Mouse (Mus musculus) E14TG2a.4 (cell line): Measurements from ENCODE around the gene Gm11027.

Experiments used
- H3K27me3 ChIP-seq: 2 replicates; pipeline ENCODE4 v1.6.1; 2014; ENCODE audit warnings: low read length, control low read depth; ENCODE audit not compliant: insufficient read depth
- H3K36me3 ChIP-seq: 2 replicates; pipeline ENCODE4 v1.6.1; 2014; ENCODE audit warnings: low read length, control low read depth; ENCODE audit not compliant: insufficient read depth
- H3K4me1 ChIP-seq: replicated peaks from 2 replicates; pipeline ENCODE4 v1.6.1; 2014; ENCODE audit warnings: low read depth, low read length, control low read depth
- H3K4me3 ChIP-seq: replicated peaks from 2 replicates; pipeline ENCODE4 v1.5.1; 2014; ENCODE audit warnings: mild to moderate bottlenecking, low read length
- H3K9me3 ChIP-seq: 2 replicates; pipeline ENCODE4 v1.6.1; 2014; ENCODE audit warnings: low read length, control low read depth
- CTCF ChIP-seq: conservative IDR thresholded peaks from 2 replicates; pipeline ENCODE4 v1.5.1; 2014; ENCODE audit warnings: low read length
- NANOG ChIP-seq: IDR thresholded peaks from 2 replicates; pipeline ENCODE4 v1.6.1; 2014; ENCODE audit warnings: borderline replicate concordance, low read length, mixed read lengths
- POU5F1 ChIP-seq: IDR thresholded peaks from 2 replicates; pipeline ENCODE4 v1.6.1; 2014; ENCODE audit warnings: low read length, borderline replicate concordance

The Gm11027 gene

DNA sequence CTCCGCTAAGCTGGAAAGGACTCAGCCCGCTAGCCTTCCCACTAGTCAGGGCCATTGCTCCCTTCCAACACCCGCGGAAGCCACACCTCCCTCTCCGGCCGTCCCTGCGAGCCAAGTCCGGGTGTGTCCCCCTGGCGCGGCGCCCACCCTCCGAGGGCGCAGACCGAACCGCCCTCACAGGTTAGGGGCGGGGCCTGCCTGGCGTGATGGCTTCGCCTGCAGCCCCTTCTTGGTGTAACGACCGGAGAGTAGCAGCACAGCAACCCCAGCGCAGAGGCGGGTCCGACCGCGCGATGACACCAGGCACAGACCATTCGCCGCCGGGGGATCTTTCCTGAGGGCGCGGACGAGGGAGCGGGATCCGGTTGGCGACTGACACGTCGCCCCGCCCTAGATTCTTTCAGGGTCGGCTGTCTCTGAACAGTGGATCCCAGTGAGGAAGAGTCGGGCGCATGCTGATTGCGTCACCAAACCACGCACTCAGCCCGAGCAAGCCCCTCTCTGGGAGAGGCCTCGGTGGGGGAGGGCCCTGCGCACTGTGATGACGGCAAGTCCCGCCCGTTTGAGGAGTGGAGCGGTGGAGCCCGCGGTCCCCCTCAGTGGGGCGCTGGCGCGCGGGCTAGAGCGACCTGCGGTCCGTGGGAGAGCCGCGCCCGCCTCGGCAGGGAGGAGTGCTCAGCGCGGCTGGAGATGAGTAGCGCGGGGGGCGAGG lies 5.6 kb downstream of the Gm11027 start, which contains the start of gene Esyt2:
Gene Esyt2 (plus strand): TSS at position 544 of the 712 bp plus-strand sequence.
- Histone ChIP-seq H3K36me3 (no peaks in the 10 kb centered on the region), H3K4me3 (peak within 1 kb of the TSS; percentile 98), H3K9me3 (no peaks in the 10 kb centered on the region), H3K4me1 (peaks cover 21% of the 10 kb centered on the region), H3K27me3 (no peaks in the 10 kb centered on the region)
- TF ChIP-seq CTCF = no peak
- TF ChIP-seq NANOG = no peak
- TF ChIP-seq POU5F1 = no peak

DNA sequence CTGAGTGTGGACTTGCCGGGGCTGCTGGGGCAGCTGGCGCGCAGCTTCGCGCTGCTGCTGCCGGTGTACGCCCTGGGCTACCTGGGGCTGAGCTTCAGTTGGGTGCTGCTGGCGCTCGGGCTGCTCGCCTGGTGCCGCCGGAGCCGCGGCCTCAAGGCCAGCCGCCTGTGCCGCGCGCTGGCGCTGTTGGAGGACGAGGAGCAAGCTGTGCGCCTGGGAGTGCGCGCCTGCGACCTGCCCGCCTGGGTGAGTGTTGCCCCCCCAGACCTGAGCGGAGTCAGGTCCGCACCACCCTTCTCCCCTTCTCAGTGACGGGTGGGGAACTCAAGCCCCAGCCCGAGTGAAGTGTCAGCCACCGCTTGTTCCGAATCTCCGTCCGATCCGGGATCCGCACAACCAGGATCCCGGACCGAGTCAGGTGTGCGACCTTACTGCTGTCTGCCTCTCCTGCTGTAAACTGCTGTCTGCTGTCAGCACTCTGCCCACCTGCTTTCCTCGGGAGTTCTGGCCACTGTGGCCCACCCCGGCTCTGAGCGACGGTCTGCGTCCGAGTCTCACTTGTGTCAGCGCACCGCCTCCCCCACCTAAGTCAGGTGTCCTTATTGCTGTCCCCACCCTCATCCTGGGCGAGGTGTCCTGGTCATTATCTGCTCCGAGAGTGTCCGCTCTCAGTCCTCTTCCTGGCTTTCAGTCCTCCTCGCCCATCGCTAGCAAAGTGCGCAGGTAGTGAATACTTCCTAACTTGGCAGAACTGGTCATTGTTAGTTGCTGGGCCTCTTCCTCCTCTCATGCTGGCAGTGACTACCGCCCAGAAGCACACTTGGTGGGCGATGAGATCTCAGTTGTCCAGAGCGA lies 6.5 kb downstream of the Gm11027 start:
- H3K4me3 ChIP-seq = peak overlapping the region; percentile 98
- TF ChIP-seq POU5F1 (no peak), CTCF (no peak), NANOG (no peak)
- peaks cover 24% of the 10 kb centered on the region for H3K4me1 ChIP-seq
- H3K9me3 ChIP-seq = no peaks in the 10 kb centered on the region
- no peaks in the 10 kb centered on the region for H3K36me3 ChIP-seq
- no peaks in the 10 kb centered on the region for H3K27me3 ChIP-seq

- no peaks in the 10 kb centered on the region for H3K36me3 ChIP-seq
- H3K4me3 ChIP-seq = no peak overlapping the region
- no peaks in the 10 kb centered on the region for H3K27me3 ChIP-seq
- peaks cover 24% of the 10 kb centered on the region for H3K4me1 ChIP-seq
- TF ChIP-seq NANOG (no peak), CTCF (no peak), POU5F1 (no peak)
- H3K9me3 ChIP-seq = no peaks in the 10 kb centered on the region
These were observed 7.7 kb downstream of the Gm11027 start for GRCm38 (mm10) chr12:116282856-116283255.

DNA sequence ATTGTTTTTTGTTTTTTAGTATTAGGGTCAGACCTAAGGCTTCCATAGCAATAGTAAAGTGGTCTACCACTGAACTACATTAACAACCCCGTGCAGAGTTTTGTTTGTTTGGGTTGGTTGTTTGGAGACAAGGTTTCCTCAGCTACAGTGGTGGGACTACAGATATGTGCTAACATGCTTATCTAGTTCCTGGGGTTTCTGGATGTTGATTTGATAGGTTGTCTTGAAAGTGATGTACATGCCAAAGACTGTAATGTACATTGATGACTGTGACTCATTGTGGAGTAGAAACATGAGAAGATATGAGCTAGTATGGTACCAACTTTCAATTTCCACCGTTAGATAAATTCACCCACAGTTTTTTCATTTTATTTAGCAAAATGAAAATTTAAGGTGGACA lies 8.3 kb downstream of the Gm11027 start:
- no peaks in the 10 kb centered on the region for H3K9me3 ChIP-seq
- H3K4me3 ChIP-seq = no peak overlapping the region
- TF ChIP-seq CTCF (no peak), NANOG (no peak), POU5F1 (no peak)
- H3K4me1 ChIP-seq = peaks cover 24% of the 10 kb centered on the region
- no peaks in the 10 kb centered on the region for H3K36me3 ChIP-seq
- no peaks in the 10 kb centered on the region for H3K27me3 ChIP-seq

DNA sequence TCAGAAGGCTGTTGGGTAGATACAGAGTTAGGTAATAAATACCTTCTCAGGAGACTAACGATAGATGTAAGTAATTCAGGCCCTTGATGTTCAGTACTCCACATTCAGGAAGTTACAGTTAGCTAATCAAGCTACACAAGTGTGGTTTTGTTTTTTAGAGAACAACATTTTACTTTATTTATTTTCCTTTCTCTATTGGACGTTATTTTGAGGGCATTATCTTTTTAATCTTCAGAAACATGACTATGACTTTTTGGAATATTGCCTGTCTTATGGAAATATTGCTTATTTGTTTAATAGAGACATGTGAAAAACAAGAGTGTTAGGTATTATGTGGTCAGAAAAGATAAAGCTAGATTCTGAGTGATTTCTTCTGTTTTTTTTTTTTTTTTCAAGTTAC lies 18.0 kb downstream of the Gm11027 start:
- no peaks in the 10 kb centered on the region for H3K9me3 ChIP-seq
- no peaks in the 10 kb centered on the region for H3K4me1 ChIP-seq
- no peaks in the 10 kb centered on the region for H3K36me3 ChIP-seq
- TF ChIP-seq POU5F1 = no peak
- TF ChIP-seq CTCF = no peak
- no peak for TF ChIP-seq NANOG
- no peak overlapping the region for H3K4me3 ChIP-seq
- H3K27me3 ChIP-seq = no peaks in the 10 kb centered on the region

GRCm38 (mm10) chr12:116293599-116294292 lies 18.6 kb downstream of the Gm11027 start:
- Histone ChIP-seq H3K4me1 (no peaks in the 10 kb centered on the region), H3K9me3 (no peaks in the 10 kb centered on the region), H3K27me3 (no peaks in the 10 kb centered on the region), H3K4me3 (no peak overlapping the region), H3K36me3 (no peaks in the 10 kb centered on the region)
- TF ChIP-seq POU5F1 (no peak), CTCF (no peak), NANOG (no peak)

GRCm38 (mm10) chr12:116299906-116300305 lies 24.7 kb downstream of the Gm11027 start:
- no peaks in the 10 kb centered on the region for H3K4me1 ChIP-seq
- no peaks in the 10 kb centered on the region for H3K36me3 ChIP-seq
- no peaks in the 10 kb centered on the region for H3K9me3 ChIP-seq
- no peak overlapping the region for H3K4me3 ChIP-seq
- no peaks in the 10 kb centered on the region for H3K27me3 ChIP-seq
- no peak for TF ChIP-seq POU5F1
- TF ChIP-seq CTCF = no peak
- no peak for TF ChIP-seq NANOG

DNA sequence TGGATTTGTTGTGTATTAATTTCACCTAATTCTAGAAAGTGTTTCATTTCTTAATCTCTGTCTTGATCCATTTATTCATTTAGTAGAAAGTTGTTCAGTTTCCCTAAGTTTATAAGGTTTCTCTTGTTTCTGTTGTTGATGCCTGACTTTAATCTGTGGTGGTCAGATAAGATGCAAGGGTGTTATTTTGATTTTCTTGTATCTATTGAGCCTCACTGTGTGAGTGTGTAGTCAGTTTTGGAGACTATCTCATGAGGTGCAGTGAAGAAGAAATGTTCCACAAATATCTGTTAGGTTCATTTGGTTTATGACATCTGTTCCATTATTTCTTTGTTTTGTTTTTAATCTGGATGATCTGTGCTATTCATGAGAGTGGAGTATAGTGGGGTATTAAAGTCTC lies 27.0 kb downstream of the Gm11027 start:
- Histone ChIP-seq H3K4me1 (no peaks in the 10 kb centered on the region), H3K4me3 (no peak overlapping the region), H3K36me3 (no peaks in the 10 kb centered on the region), H3K9me3 (no peaks in the 10 kb centered on the region), H3K27me3 (no peaks in the 10 kb centered on the region)
- TF ChIP-seq POU5F1 (no peak), NANOG (no peak), CTCF (no peak)
